Mouse (Mus musculus) neural tube, embryonic 15.5 days (tissue): Measurements from ENCODE around the gene B4galnt1. TPM values are rescaled to one million over a fixed set of nuclear protein-coding genes. Genes with fewer than 3 reads are reported as not detected.
A peak's percentile ranks its signal among the peaks of the same experiment; 100 is the strongest.

ENCODE experiments used
- ATAC-seq: fragments of 200-750 bp; cut with Nextera tagmentation; 2 replicates; pipeline ENCODE4 v1.8.0; 2017; ENCODE audit warnings: mild to moderate bottlenecking, moderate TSS enrichment, moderate library complexity; ENCODE audit not compliant: low FRiP score
- H3K27ac ChIP-seq: fragments of 300-500 bp; sonication (generic); replicated peaks from 2 replicates; pipeline ENCODE4 v1.5.1; 2015; ENCODE audit warnings: mild to moderate bottlenecking, inconsistent platforms
- H3K27me3 ChIP-seq: fragments of 300-500 bp; sonication (generic); replicated peaks from 2 replicates; pipeline ENCODE4 v1.6.1; 2015; ENCODE audit warnings: inconsistent platforms
- H3K36me3 ChIP-seq: fragments of 300-500 bp; sonication (generic); 2 replicates; pipeline ENCODE4 v1.6.1; 2015; ENCODE audit warnings: inconsistent platforms
- H3K4me1 ChIP-seq: fragments of 300-500 bp; sonication (generic); 2 replicates; pipeline ENCODE4 v1.6.1; 2015; ENCODE audit warnings: inconsistent platforms
- H3K4me2 ChIP-seq: fragments of 300-500 bp; sonication (generic); 2 replicates; pipeline ENCODE4 v1.6.1; 2015; ENCODE audit warnings: inconsistent platforms, mild to moderate bottlenecking, moderate library complexity
- H3K4me3 ChIP-seq: fragments of 300-500 bp; sonication (generic); replicated peaks from 2 replicates; pipeline ENCODE4 v1.5.1; 2015; ENCODE audit warnings: mild to moderate bottlenecking, inconsistent platforms
- H3K9ac ChIP-seq: fragments of 300-500 bp; sonication (generic); replicated peaks from 2 replicates; pipeline ENCODE4 v1.6.1; 2015; ENCODE audit warnings: mild to moderate bottlenecking, inconsistent platforms
- H3K9me3 ChIP-seq: fragments of 300-500 bp; sonication (generic); replicated peaks from 2 replicates; pipeline ENCODE4 v1.6.1; 2016; ENCODE audit warnings: inconsistent platforms
- WGBS: fragments of 180-500 bp; shearing (Covaris S2); methylation state at CpG from one replicate; pipeline ENCODE4 v1.1.7; 2015; ENCODE audit warnings: mixed read lengths; 5-methylcytosine and 5-hydroxymethylcytosine counted together
- polyA plus RNA-seq: library from polyadenylated mRNA; unstranded; fragments of >200 nt; fragmentation: Nextera tagmentation; extraction: Ambion mirVana; gene quantifications from 2 replicates; pipeline ENCODE4 v1.2.1, GENCODE M21; 2015

B4galnt1 gene
- polyA plus RNA-seq, 1 experiment from 2014 or later = 70.4 TPM

DNA sequence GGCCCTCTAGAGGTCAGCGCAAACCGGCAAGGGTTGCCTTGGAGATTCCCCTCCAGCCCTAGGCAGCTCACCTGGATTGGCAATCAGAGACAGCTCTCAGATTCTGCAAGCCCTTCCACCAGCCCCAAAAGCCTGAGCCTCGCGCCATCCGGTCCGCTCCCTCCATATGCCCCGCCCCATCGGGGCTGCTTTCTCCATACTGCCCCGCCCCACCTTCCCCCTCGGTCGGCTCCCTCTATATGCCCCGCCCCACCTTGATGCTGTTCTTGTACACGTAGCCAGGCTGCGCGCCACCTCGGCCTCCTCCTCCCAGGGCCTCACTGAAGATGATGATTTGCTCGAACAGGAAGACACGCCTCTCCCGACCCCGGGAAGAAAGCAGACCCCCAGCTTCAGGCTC, 18.7 kb downstream of the B4galnt1 start:
- Histone ChIP-seq H3K27ac (no peak overlapping the region), H3K4me1 (peaks cover 34% of the 10 kb centered on the region), H3K9me3 (no peaks in the 10 kb centered on the region), H3K27me3 (peaks cover 29% of the 10 kb centered on the region), H3K9ac (peak overlapping the region; percentile 4; the same call in 1 of the 2 replicates), H3K4me2 (peak overlapping the region; percentile 27), H3K4me3 (no peak overlapping the region), H3K36me3 (peaks cover 7% of the 10 kb centered on the region; the same call in 1 of the 2 replicates)
- WGBS = 15% methylated on average over 20 of the region's 20 CpGs
- ATAC-seq = no peak

DNA sequence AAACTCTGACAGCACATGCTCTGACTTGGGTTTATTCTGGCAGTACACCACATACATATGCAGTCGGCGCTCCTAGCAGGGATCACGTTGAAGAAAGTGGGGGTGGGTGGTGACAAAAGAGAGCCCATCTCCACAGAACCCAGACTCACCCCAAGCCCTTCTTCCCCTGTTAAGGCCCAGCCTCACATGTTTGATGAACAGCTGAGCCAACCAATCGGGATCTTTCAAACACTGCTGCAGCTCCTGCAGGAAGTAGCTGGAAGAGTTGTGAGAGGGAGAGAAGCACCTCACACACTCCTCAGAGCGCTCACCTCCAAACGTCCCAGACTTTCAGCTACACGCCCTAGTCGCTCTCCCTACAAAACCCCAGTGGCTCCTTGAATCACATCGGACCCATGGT, 20.1 kb downstream of the B4galnt1 start:
- 74% methylated on average over 9 of the region's 9 CpGs for WGBS
- H3K9ac ChIP-seq = no peak overlapping the region
- no peak overlapping the region for H3K4me2 ChIP-seq
- H3K4me1 ChIP-seq = peaks cover 42% of the 10 kb centered on the region
- no peak overlapping the region for H3K27ac ChIP-seq
- peaks cover 16% of the 10 kb centered on the region for H3K27me3 ChIP-seq
- no peak for ATAC-seq
- no peak overlapping the region for H3K4me3 ChIP-seq
- H3K9me3 ChIP-seq = no peaks in the 10 kb centered on the region
- peaks cover 7% of the 10 kb centered on the region; the same call in 1 of the 2 replicates for H3K36me3 ChIP-seq

GRCm38 (mm10) chr10:127185506-127185905, 20.5 kb downstream of the B4galnt1 start:
- 85% methylated on average over 15 of the region's 15 CpGs for WGBS
- Histone ChIP-seq H3K27me3 (peaks cover 12% of the 10 kb centered on the region; the same call in 1 of the 2 replicates), H3K4me3 (no peak overlapping the region), H3K4me1 (peaks cover 42% of the 10 kb centered on the region), H3K36me3 (peaks cover 7% of the 10 kb centered on the region; the same call in 1 of the 2 replicates), H3K9me3 (no peaks in the 10 kb centered on the region), H3K27ac (no peak overlapping the region), H3K9ac (no peak overlapping the region), H3K4me2 (no peak overlapping the region)
- no peak for ATAC-seq

GRCm38 (mm10) chr10:127186451-127186850, 21.4 kb downstream of the B4galnt1 start:
- peaks cover 50% of the 10 kb centered on the region for H3K4me1 ChIP-seq
- H3K27me3 ChIP-seq = 0 out of 2 replicates have a peak, but pooled peaks cover 3% of the 10 kb centered on the region
- H3K36me3 ChIP-seq = peaks cover 13% of the 10 kb centered on the region
- no peak overlapping the region for H3K4me2 ChIP-seq
- H3K4me3 ChIP-seq = no peak overlapping the region
- H3K27ac ChIP-seq = no peak overlapping the region
- no peaks in the 10 kb centered on the region for H3K9me3 ChIP-seq
- ATAC-seq = no peak
- no peak overlapping the region for H3K9ac ChIP-seq
- WGBS = 73% methylated on average over 1 of the region's 1 CpGs

GRCm38 (mm10) chr10:127187371-127188078, 22.5 kb downstream of the B4galnt1 start:
- peaks cover 55% of the 10 kb centered on the region for H3K4me1 ChIP-seq
- H3K27me3 ChIP-seq = 0 out of 2 replicates have a peak, but pooled peaks cover 3% of the 10 kb centered on the region
- H3K36me3 ChIP-seq = peaks cover 22% of the 10 kb centered on the region
- H3K9me3 ChIP-seq = no peaks in the 10 kb centered on the region
- no peak for ATAC-seq
- H3K9ac ChIP-seq = peak overlapping the region; percentile 89
- H3K27ac ChIP-seq = peak overlapping the region; percentile 84; the same call in 1 of the 2 replicates
- peak overlapping the region; percentile 97 for H3K4me2 ChIP-seq
- peak overlapping the region; percentile 75 for H3K4me3 ChIP-seq
- 22% methylated on average over 10 of the region's 10 CpGs for WGBS

DNA sequence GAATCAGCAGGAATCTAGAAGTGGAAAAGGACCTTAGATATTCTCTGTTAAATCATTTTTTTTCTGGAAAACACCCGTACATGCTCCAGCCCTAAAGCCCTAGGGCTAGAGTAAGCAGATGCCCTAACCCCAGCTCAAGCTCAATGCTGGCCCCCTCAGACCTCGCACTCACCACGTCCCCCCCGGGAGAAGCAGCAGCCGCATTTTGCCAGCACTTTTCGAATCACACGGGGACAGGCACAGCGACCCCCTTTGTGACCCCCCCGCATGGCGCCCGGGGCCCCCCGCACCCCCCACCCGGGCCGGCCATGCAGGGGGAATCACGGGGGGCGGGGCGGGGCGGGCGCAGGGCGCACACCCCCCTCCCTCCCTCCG, 23.0 kb downstream of the B4galnt1 start:
- H3K4me3 ChIP-seq = peak overlapping the region; percentile 75
- 0 out of 2 replicates have a peak, but pooled peaks cover 2% of the 10 kb centered on the region for H3K27me3 ChIP-seq
- H3K9me3 ChIP-seq = no peaks in the 10 kb centered on the region
- peaks cover 27% of the 10 kb centered on the region for H3K36me3 ChIP-seq
- peak overlapping the region; percentile 97 for H3K4me2 ChIP-seq
- peak overlapping the region; percentile 89 for H3K9ac ChIP-seq
- ATAC-seq = peak; percentile 29; the same call in 1 of the 2 replicates
- WGBS = 1% methylated on average over 19 of the region's 21 CpGs
- H3K4me1 ChIP-seq = peaks cover 60% of the 10 kb centered on the region
- H3K27ac ChIP-seq = peak overlapping the region; percentile 84

DNA sequence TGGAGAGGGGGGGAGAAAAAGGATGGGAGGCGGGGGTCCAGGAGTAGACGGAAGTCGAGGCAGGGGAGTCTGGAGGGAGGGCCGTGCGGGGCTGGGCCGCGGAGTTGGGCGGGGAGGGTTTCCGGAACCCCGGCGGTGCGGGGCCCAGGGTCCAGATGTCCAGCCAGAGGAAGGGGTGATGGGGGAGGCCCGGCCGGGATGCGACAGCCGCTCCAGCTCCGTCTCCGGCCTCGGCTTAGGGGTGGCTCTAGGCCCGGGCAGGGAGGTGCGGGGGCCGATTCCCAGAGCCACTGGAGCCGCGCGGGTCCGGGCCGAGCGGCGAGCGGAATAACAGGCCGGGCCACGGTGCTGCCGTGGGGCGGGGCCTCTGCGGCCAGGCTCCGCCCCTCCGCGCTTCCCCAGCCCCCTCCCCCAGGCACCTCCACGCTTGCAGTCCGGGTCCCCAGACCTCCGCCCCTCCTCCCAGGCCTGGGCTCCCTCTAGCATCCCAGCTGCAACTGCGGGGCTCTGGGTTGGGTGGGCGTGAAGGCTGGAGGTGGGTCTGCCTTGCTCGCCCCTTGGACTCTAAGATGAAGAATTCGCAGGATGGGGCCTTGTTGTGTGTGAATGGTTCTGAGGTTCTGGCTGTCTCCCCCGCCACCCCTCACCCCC, 23.6 kb downstream of the B4galnt1 start:
- H3K4me3 ChIP-seq = peak overlapping the region; percentile 75
- H3K4me1 ChIP-seq = peaks cover 65% of the 10 kb centered on the region
- H3K27me3 ChIP-seq = no peaks in the 10 kb centered on the region
- peaks cover 27% of the 10 kb centered on the region for H3K36me3 ChIP-seq
- H3K9ac ChIP-seq = peak overlapping the region; percentile 89
- ATAC-seq = peak; percentile 85
- H3K9me3 ChIP-seq = no peaks in the 10 kb centered on the region
- under 1% methylated on average over 43 of the region's 46 CpGs for WGBS
- H3K27ac ChIP-seq = peak overlapping the region; percentile 84
- peak overlapping the region; percentile 97 for H3K4me2 ChIP-seq

DNA sequence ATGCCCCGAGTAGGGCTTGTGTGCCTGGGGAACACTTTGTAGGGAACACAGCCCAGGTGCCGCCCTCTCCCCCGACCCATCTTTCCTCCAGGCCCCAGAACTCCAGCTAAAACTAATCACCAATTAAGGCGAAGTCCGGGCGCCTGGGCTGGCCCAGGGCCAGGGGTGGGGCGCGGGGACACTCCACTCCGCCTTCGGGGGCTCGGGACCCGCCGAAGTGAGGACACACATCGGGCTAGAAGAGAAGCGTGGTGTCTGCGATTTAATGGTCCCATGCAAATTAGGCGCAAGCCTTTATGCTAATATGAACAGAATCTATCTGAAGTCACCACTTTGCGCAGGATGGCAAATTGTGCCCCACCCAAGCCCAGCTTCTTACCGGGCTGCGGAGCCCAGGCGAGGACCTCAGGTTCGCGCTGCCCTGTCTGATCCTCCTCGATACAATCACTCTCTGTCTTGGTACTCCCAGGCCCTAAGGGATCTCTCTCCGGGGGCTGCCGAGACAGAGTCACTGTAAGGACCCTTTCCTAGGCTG, 24.2 kb downstream of the B4galnt1 start:
- Histone ChIP-seq H3K9me3 (no peaks in the 10 kb centered on the region), H3K27ac (peak overlapping the region; percentile 84), H3K4me1 (peaks cover 62% of the 10 kb centered on the region), H3K36me3 (peaks cover 27% of the 10 kb centered on the region), H3K4me3 (peak overlapping the region; percentile 75), H3K4me2 (peak overlapping the region; percentile 97), H3K9ac (peak overlapping the region; percentile 89), H3K27me3 (no peaks in the 10 kb centered on the region)
- ATAC-seq = peak; percentile 13
- WGBS = under 1% methylated on average over 26 of the region's 26 CpGs

DNA sequence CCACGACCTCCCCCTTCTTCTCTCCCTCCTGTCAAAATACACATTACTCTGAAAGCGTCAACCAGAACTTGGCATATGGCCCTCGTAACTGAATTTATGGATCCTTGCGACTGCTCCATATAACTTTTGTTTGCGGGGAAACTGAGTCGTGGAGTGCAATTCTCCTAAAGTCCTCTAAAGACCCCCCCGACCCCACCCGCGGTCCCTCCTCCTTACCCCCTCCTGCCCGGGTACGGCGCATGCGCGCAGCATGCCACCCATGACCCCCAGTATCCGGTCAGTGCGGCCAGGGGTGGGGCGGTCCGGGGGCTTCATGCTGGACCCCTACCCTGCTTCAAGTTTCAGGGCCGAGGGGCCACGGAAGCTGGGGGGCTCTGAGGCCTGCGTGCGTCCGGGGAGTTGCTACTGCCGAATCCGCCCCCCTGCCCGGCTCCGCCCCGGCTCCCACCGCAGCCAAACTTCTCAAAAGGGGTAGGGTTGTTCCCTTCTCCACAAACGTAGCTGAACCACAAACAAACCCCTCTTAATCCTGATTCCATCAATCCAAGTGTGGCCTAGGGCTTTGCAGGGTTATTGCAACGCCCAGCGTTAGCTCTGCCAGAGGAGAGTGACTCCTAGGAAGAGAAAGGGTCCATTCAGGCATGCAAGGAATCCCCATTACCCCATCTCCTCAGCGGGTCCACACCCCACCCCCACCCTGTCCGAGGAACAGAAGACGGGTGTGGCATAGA, 24.8 kb downstream of the B4galnt1 start, which contains the start of gene Arhgef25:
TSS of gene Arhgef25 (minus strand) at position 433 of the 731 bp plus-strand sequence.
- Histone ChIP-seq H3K27ac (peak within 1 kb of the TSS; percentile 84), H3K4me1 (peaks cover 66% of the 10 kb centered on the region)

GRCm38 (mm10) chr10:127190398-127191190, 25.6 kb downstream of the B4galnt1 start:
- 42% methylated on average over 14 of the region's 14 CpGs for WGBS
- Histone ChIP-seq H3K36me3 (peaks cover 27% of the 10 kb centered on the region), H3K27ac (peak overlapping the region; percentile 84), H3K9ac (no peak overlapping the region), H3K27me3 (no peaks in the 10 kb centered on the region), H3K4me3 (peak overlapping the region; percentile 75), H3K9me3 (no peaks in the 10 kb centered on the region), H3K4me2 (peak overlapping the region; percentile 97), H3K4me1 (peaks cover 68% of the 10 kb centered on the region)
- no peak for ATAC-seq

More for the DNA sequence above, 24.8 kb downstream of the B4galnt1 start, which contains the start of gene Arhgef25:
- no peaks in the 10 kb centered on the region for H3K27me3 ChIP-seq
- peak within 1 kb of the TSS; percentile 89 for H3K9ac ChIP-seq
- peaks cover 27% of the 10 kb centered on the region for H3K36me3 ChIP-seq
- peak within 1 kb of the TSS; percentile 97 for H3K4me2 ChIP-seq
- no peaks in the 10 kb centered on the region for H3K9me3 ChIP-seq
- H3K4me3 ChIP-seq = peak within 1 kb of the TSS; percentile 75
- ATAC-seq = no peak
- 3% methylated on average over 35 of the region's 35 CpGs for WGBS
